Mouse (Mus musculus): Measurements from ENCODE around the gene Olfr1015. TPM values are rescaled to one million over a fixed set of nuclear protein-coding genes. Genes with fewer than 3 reads are reported as not detected.

The Olfr1015 gene
- total RNA-seq (2017): not detected in 3 replicates

DNA sequence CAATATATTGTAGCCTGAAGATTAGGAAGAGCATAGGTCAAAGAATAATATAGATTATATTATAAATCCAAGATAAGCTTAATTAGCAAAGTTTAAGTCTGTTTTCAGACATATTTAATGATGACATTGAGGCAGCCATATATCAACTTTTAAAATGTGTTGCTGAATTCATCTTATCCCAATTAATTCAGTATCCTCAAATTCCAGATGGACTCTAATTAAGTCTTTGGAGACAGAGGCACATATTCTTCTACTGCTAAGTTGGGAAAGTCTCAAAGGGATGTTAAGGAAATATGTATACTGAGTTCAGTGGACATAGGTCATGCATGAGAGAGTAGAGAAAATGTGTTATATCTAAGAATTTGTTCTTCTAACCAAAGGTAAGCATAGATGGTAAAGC lies at the start of gene Olfr1015:
Gene Olfr1015, plus strand, starts transcription at position 301 of the 400 bp plus-strand sequence.
- no peak for ATAC-seq (replicated peaks; ENCODE audit: insufficient number of reproducible peaks, low FRiP score, low TSS enrichment, poor library complexity, severe bottlenecking)

- ATAC-seq (replicated peaks; ENCODE audit: insufficient number of reproducible peaks, low FRiP score, low TSS enrichment, poor library complexity, severe bottlenecking): no peak
Observed at GRCm38 (mm10) chr2:85753822-85754221, 28.0 kb upstream of the Olfr1015 start.

- ATAC-seq (replicated peaks; ENCODE audit: insufficient number of reproducible peaks, low FRiP score, low TSS enrichment, poor library complexity, severe bottlenecking): no peak
Observed at GRCm38 (mm10) chr2:85762666-85763065, 19.2 kb upstream of the Olfr1015 start, which contains the start of gene Olfr1012. Olfr1012 (minus strand) TSS chr2:85762766.

- ATAC-seq (replicated peaks; ENCODE audit: insufficient number of reproducible peaks, low FRiP score, low TSS enrichment, poor library complexity, severe bottlenecking): no peak
Observed at GRCm38 (mm10) chr2:85766798-85767197, 15.0 kb upstream of the Olfr1015 start, which contains the start of gene Olfr1013. Olfr1013 (plus strand) TSS chr2:85767098.

- ATAC-seq (replicated peaks; ENCODE audit: insufficient number of reproducible peaks, low FRiP score, low TSS enrichment, poor library complexity, severe bottlenecking): no peak
Observed at GRCm38 (mm10) chr2:85772413-85772812, 9.4 kb upstream of the Olfr1015 start, which contains the start of gene Olfr1014. Olfr1014 (plus strand) TSS chr2:85772713.

DNA sequence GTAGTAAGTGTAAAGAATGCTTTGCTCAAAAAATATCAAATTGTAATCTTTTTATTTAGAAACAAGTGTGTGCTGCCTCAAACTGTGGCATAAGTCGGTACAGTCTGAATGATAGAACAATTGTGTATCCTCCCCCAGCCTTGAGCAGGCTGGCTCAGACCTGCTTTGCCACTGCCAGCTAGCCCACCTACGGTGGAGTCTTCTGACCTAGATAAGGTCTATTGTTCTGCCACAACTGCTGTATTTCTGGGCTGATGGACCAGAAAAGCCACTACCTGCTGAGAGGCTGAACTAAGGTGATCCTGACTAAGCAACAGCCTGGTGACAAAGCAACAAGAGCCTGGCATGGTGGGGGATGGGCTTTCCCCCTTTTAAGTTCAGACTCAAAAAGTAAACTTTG lies 10.5 kb downstream of the Olfr1015 start:
- ATAC-seq (replicated peaks; ENCODE audit: insufficient number of reproducible peaks, low FRiP score, low TSS enrichment, poor library complexity, severe bottlenecking): no peak

GRCm38 (mm10) chr2:85802444-85802843 lies 20.6 kb downstream of the Olfr1015 start, which contains the start of gene Olfr1016:
Olfr1016 (minus strand) TSS chr2:85802544.
- no peak for ATAC-seq (replicated peaks; ENCODE audit: insufficient number of reproducible peaks, low FRiP score, low TSS enrichment, poor library complexity, severe bottlenecking)

GRCm38 (mm10) chr2:85804501-85804900 lies 22.7 kb downstream of the Olfr1015 start:
- no peak for ATAC-seq (replicated peaks; ENCODE audit: insufficient number of reproducible peaks, low FRiP score, low TSS enrichment, poor library complexity, severe bottlenecking)

DNA sequence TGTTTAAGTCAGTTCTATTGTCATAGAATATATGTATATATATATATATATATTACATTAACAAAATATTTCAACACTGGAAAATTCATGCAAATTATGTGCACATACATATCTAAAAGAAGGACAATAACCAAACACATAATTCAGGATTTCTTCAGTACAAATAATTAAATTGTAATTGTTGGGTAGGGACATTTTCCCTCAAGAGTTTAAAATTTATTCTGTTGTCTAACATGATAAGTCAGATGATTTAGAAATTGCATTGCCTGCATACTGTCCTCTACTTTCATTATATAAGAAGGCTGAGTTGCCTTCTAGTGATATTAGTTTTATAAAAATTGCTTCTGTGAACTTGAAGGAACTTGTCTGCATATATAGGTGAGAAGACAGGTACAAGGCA lies 36.4 kb downstream of the Olfr1015 start, which contains the start of gene Olfr1018:
Gene Olfr1018, plus strand, starts transcription at position 301 of the 400 bp plus-strand sequence.
- ATAC-seq (replicated peaks; ENCODE audit: insufficient number of reproducible peaks, low FRiP score, low TSS enrichment, poor library complexity, severe bottlenecking): no peak

Other genes starting within 250 kb of the Olfr1015 start
- not detected in 3 replicates for gene Olfr996, start 202.8 kb upstream of the Olfr1015 start, total RNA-seq (2017)
- gene Olfr998, start 193.1 kb upstream of the Olfr1015 start, total RNA-seq (2017): not detected in 3 replicates
- not detected in 3 replicates for gene Olfr1000, start 170.1 kb upstream of the Olfr1015 start, total RNA-seq (2017)
- gene Olfr1002, start 131.3 kb upstream of the Olfr1015 start, total RNA-seq (2017): not detected in 3 replicates
- gene Olfr154, start 117.6 kb upstream of the Olfr1015 start, total RNA-seq (2017): not detected in 3 replicates
- not detected in 3 replicates for gene Olfr1006, start 103.2 kb upstream of the Olfr1015 start, total RNA-seq (2017)
- not detected in 3 replicates for gene Olfr1008, start 92.6 kb upstream of the Olfr1015 start, total RNA-seq (2017)
- gene Olfr1009, start 66.6 kb upstream of the Olfr1015 start, total RNA-seq (2017): not detected in 3 replicates
- gene Olfr1012, start 19.3 kb upstream of the Olfr1015 start, total RNA-seq (2017): not detected in 3 replicates
- not detected in 3 replicates for gene Olfr1013, start 14.9 kb upstream of the Olfr1015 start, total RNA-seq (2017)
- not detected in 3 replicates for gene Olfr1014, start 9.3 kb upstream of the Olfr1015 start, total RNA-seq (2017)
- not detected in 3 replicates for gene Olfr1016, start 20.5 kb downstream of the Olfr1015 start, total RNA-seq (2017)
- 0.43 TPM in 1 of 3 replicates, not detected in the others for gene Olfr1018, start 36.5 kb downstream of the Olfr1015 start, total RNA-seq (2017)
- not detected in 3 replicates for gene Olfr1019, start 63.5 kb downstream of the Olfr1015 start, total RNA-seq (2017)
- gene Olfr1020, start 65.0 kb downstream of the Olfr1015 start, total RNA-seq (2017): not detected in 3 replicates
- gene Olfr1022, start 86.6 kb downstream of the Olfr1015 start, total RNA-seq (2017): not detected in 3 replicates
- gene Olfr1023, start 103.6 kb downstream of the Olfr1015 start, total RNA-seq (2017): not detected in 3 replicates
- not detected in 3 replicates for gene Olfr1024, start 123.0 kb downstream of the Olfr1015 start, total RNA-seq (2017)
- 0.11 TPM in 1 of 3 replicates, not detected in the others for gene Olfr1025-ps1, start 133.2 kb downstream of the Olfr1015 start, total RNA-seq (2017)
- not detected in 3 replicates for gene Olfr1026, start 139.5 kb downstream of the Olfr1015 start, total RNA-seq (2017)
- not detected in 3 replicates for gene Olfr1028, start 168.4 kb downstream of the Olfr1015 start, total RNA-seq (2017)
- gene Olfr1029, start 191.9 kb downstream of the Olfr1015 start, total RNA-seq (2017): not detected in 3 replicates
- not detected in 3 replicates for gene Olfr1030, start 197.3 kb downstream of the Olfr1015 start, total RNA-seq (2017)
- gene Olfr1031, start 208.3 kb downstream of the Olfr1015 start, total RNA-seq (2017): not detected in 3 replicates
- not detected in 3 replicates for gene Olfr1032, start 223.5 kb downstream of the Olfr1015 start, total RNA-seq (2017)
- gene Olfr1033, start 238.6 kb downstream of the Olfr1015 start, total RNA-seq (2017): 0.19 to 0.39 TPM in 2 of 3 replicates, not detected in the other

Data from monocyte, adult 5-6 weeks (primary cell).